Mouse (Mus musculus) lung, postnatal 14 days (tissue): ENCODE data around the gene Nprl3.
"Not testable (repeated sequence)": the region's sequence is repeated elsewhere in the genome, so short reads cannot be mapped to it uniquely, and the experiment has no call there.

ENCODE experiments used
- DNase-seq: peaks from one replicate; pipeline ENCODE4 v3.0.0; 2021

Gene Nprl3

GRCm38 (mm10) chr11:32283091-32283777, 15.7 kb upstream of the Nprl3 start, which contains the start of gene Hba-a1:
TSS of gene Hba-a1 (plus strand) at chr11:32283511.
- not testable (repeated sequence) for DNase-seq

GRCm38 (mm10) chr11:32281416-32282144, 14.1 kb upstream of the Nprl3 start:
- no peak for DNase-seq

- DNase-seq = no peak
These were observed 13.1 kb upstream of the Nprl3 start for GRCm38 (mm10) chr11:32280646-32281045.

DNA sequence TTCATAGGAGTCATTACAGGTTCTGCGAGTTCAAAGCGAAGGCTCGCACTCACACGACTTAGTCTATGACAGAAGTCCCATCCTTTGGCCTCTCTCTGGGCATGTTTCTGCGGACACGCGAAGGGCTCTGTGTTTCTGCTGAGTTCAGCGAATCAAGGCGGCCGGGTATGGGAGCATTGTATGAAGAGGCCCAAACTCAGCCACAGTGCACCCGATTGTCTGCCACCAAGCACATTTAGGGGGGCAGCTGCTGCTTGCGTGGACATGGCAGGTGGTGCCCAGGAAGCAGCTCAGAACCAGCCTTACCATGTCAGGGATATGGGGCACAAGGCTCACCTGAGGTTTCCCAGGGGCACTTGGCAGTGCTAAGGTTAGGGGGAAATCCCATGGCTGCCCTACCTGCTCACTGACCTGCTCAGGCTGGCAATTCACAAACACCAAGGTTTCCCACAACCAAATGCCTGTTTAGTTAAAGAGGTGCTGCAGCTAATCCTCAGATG, 11.0 kb upstream of the Nprl3 start:
- no peak for DNase-seq

DNA sequence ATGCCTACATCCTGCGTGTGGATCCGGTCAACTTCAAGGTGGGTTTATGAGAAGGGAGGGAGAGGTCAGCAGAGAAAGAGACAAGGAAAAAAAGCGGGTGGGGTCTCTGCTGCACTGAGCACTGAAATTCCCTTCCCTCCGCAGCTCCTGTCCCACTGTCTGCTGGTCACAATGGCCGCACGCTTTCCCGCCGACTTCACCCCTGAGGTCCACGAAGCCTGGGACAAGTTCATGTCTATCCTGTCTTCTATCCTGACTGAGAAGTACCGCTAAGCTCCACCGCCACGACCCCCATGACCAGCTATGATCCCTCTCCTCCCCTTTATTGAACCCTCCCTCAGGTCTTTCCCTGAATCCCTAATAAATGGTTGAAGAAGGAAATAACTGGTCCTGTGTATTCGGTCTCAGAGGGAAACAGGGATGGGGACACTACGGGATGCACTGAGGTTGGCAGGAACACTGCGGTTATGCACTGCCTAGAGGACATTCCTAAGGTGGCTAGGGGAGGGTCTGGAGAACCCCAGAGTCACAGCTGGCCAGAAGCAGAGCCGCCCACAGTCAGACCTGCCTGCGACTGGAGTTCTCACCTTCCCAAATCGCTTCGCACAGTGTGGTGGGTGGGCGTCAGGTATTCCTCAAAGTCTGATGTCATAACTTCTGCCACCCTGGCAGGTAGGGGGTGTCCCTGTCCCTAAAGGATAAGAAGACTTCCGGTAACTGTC, 10.4 kb upstream of the Nprl3 start:
- no peak for DNase-seq

GRCm38 (mm10) chr11:32276347-32276746, 8.8 kb upstream of the Nprl3 start, which contains the start of gene Hba-x:
TSS of gene Hba-x (plus strand) at chr11:32276400.
- DNase-seq = no peak

GRCm38 (mm10) chr11:32271178-32271577, 3.7 kb upstream of the Nprl3 start:
- no peak for DNase-seq

- DNase-seq = no peak
These were observed 1.4 kb upstream of the Nprl3 start for GRCm38 (mm10) chr11:32268952-32269351.

GRCm38 (mm10) chr11:32267964-32268363, 457 bp upstream of the Nprl3 start:
- DNase-seq = no peak

- no peak for DNase-seq
These were observed 731 bp downstream of the Nprl3 start for GRCm38 (mm10) chr11:32266776-32267175.

DNA sequence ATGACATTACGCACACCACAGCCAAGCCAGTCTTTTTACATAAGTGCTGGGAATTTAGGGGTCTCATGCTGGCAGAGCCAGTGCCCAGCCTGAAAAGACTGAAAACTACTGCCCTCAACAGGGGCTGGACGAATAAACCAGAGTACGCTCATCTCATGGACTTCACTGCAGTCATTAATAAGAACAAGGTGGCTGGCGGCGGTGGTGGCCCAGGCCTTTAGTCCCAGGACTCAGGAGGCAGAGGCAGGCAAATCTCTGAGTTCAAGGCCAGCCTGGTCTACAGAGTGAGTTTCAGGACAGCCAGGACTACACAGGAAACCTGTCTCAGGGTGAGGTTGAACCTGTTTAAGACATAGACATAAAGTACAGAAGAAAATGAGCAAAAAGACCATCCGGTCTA, 1.3 kb downstream of the Nprl3 start:
- DNase-seq = no peak

DNA sequence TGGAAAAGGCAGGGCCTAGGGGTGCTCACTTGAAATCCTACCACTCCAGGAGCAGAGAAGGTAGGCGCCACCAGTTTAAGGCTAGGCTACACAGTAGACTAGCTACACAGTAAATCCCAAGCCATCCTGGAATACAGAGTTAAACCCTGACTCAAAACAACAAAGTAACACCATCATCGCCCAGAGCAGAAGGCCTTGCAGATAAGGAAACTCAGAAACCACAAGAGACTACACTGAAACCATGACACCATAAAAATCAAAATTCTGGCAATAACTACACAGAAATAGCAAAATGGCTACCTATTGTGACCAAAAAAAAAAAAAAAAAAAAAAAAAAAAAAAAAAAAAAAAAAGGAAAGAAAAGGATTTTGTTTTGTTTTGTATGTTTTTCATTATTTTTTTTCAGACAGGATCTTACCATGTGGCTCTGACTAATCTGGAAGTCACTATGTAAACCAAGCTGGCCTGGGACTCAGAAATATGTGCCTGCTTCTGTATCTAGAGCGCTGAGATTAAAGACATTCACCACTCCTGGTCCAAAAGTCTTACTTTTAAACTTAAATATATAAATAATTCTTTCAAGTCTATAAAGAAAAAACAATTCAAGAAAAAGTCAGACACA, 2.3 kb downstream of the Nprl3 start:
- DNase-seq = no peak

- no peak for DNase-seq
These were observed 4.7 kb downstream of the Nprl3 start for GRCm38 (mm10) chr11:32262674-32263415.

DNA sequence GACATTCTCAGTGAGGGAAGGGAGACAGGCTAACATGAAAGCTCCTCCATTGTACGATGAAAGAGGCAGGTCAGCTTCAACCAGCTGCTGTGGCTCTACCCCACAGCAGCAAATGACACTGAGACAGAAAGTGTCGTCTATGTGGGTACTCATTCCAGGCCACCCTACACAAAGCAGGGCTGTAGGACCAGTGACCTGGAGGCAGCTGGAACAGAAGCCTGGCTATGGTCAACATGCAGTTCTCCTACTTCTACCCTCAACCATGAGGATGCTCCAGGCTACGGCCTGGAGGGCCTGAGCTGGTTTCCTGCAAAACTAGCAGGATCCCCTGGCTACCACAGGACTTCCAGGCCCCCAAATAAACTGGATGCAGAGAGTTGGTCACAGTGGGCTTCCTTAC, 10.9 kb downstream of the Nprl3 start:
- no peak for DNase-seq

DNA sequence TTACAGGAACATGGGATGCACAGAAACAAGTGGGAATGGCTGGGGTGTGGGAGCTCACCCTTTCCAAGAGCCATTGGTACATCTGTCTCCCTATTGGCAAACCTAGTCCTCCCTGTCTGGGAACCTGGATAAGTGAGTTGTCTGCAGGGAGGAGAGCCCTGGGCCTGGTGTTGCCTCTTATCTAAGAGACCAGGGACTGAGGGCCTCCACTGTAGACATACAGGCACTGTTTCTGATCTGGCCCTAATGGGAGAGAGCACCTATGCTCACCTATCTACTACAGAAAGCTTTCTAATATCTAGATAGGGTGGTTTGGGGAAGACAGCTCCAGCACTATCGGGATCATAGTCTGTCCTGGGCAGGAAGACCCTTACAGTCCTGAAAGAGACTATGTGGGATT, 11.4 kb downstream of the Nprl3 start:
- no peak for DNase-seq

- DNase-seq = no peak
These were observed 14.4 kb downstream of the Nprl3 start for GRCm38 (mm10) chr11:32253121-32253520.

GRCm38 (mm10) chr11:32250880-32251763, 16.4 kb downstream of the Nprl3 start:
- no peak for DNase-seq

- no peak for DNase-seq
These were observed 19.2 kb downstream of the Nprl3 start for GRCm38 (mm10) chr11:32248350-32248749.

DNA sequence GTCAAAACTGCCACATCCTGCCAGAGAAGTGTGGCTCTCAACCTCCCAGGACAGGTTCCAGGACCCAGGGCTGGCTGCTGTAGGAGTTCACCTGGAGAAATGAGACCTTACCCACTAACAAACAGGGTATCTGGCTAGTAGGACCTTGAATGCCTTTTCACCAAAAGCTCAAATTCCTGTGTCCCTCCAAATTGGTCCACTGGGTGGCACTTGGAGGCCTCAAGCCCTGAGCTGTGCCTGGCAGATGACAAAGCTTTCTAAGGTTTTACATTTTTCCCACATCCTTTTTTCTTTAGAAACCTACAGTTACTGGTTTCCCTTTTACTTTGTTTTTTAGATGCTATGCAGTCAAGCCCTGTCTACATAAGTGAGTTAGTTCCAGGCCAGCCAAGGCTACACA, 20.4 kb downstream of the Nprl3 start:
- no peak for DNase-seq

DNA sequence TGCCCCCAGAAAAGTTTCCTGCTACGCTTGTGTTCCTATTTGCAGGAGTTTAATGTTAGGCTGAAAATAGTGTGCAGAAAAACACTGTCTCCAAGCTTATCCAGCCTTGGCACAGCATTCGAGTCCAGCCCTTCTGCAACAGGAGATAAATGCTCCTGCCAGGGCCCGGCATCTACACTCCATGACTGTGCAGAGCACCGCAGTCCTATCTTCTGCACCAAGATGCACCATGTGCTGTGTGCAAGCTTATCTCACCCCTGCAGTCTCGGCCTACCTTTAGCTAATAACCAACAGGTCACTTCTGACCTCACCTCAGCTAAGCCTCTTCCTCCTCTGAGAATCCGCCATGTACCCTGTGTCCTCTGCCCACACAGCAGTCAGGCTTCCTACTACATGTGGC, 21.9 kb downstream of the Nprl3 start:
- no peak for DNase-seq

DNA sequence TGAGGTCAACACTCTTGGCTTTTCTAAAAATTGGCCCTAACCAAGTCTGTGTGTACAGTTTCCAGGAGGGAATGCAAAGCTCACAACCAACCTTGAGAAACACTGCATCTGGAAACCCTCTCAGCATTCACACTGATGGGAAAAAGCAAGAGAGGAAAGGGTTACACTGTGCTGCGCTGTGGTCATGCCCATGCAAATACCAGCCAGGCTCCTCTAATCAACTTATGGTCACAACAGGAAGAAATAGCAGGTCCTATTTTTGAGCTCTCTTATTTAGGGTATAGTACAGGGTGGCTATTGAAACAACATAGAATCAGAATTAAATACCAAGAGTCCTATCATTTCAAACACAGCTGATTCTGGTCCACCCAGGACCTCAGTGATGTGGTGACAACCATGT, 22.9 kb downstream of the Nprl3 start:
- no peak for DNase-seq
